24 mouse cellular contexts compared by ENCODE assay signal in genomic region chr3:23962961-23963621, GRCm38 (mm10).
DNase-seq lines count a peak whose midpoint lies in the region; ATAC-seq and TF ChIP-seq lines count a peak whose summit lies in the region.
"Had no signal": no experiment of that assay in that cellular context is flagged by ENCODE, and none has a peak within 500 bp of the region (broad histone marks: within the 10 kb centered on the region; RNA-seq: fewer than 3 reads in every experiment).

No protein-coding gene starts in this region.

- no peak for TF ChIP-seq CTCF in midbrain, postnatal 0 days (IDR thresholded peaks at IDR 0.05)

- H3K9ac ChIP-seq in midbrain, embryonic 16.5 days (ENCODE audit: low read depth, low read length) = no peak overlapping the region
- no peak overlapping the region for H3K9ac ChIP-seq in midbrain, postnatal 0 days (replicated peaks; ENCODE audit: low read length, poor library complexity, severe bottlenecking)
- no peak overlapping the region for H3K9ac ChIP-seq in intestine, embryonic 15.5 days
- H3K9ac ChIP-seq: embryonic facial prominence, embryonic 12.5 days; forebrain, embryonic 12.5 days; heart, embryonic 15.5 days; hindbrain, embryonic 14.5 days had no signal

- peak; percentile 73 for ATAC-seq in midbrain, embryonic 16.5 days
- no peak for ATAC-seq in midbrain, postnatal 0 days (ENCODE audit: low FRiP score)
- peak; percentile 74; the same call in 1 of the 2 replicates for ATAC-seq in intestine, embryonic 15.5 days
- ATAC-seq: activated CD4-positive, CD25-positive, alpha-beta regulatory T cell, adult 4 months; forebrain, embryonic 16.5 days; Patski had no signal

- no peak overlapping the region for H3K4me2 ChIP-seq in midbrain, embryonic 16.5 days (ENCODE audit: low read length)
- no peak overlapping the region for H3K4me2 ChIP-seq in midbrain, postnatal 0 days (ENCODE audit: low read depth, low read length, poor library complexity, severe bottlenecking)
- no peak overlapping the region for H3K4me2 ChIP-seq in intestine, embryonic 15.5 days (replicated peaks)
- H3K4me2 ChIP-seq: embryonic facial prominence, embryonic 12.5 days; forebrain, embryonic 12.5 days; heart, embryonic 11.5 days; heart, embryonic 15.5 days; hindbrain, embryonic 14.5 days had no signal

- no peaks in the 10 kb centered on the region for H3K36me3 ChIP-seq in midbrain, embryonic 16.5 days (ENCODE audit: control insufficient read depth, insufficient read depth, low read length)
- no peaks in the 10 kb centered on the region for H3K36me3 ChIP-seq in midbrain, postnatal 0 days (ENCODE audit: insufficient read depth, low read length)
- no peaks in the 10 kb centered on the region for H3K36me3 ChIP-seq in intestine, embryonic 15.5 days
- H3K36me3 ChIP-seq: embryonic facial prominence, embryonic 12.5 days; forebrain, embryonic 12.5 days; heart, embryonic 15.5 days; hindbrain, embryonic 10.5 days had no signal

- peak; percentile 4 for DNase-seq in kidney, adult 9 months
- DNase-seq in kidney, postnatal 10 days = no peak
- no peak for DNase-seq in midbrain, postnatal 0 days (ENCODE audit: low spot score)
- no peak for DNase-seq in cerebellum, adult 18-20 months
- no peak for DNase-seq in gastrocnemius, postnatal 25 days
- DNase-seq: adrenal gland, postnatal 14 days; cerebellum, adult 9-10 months; cerebellum, postnatal 25 days; gastrocnemius, adult 2 months; gastrocnemius, postnatal 36 days; heart, adult 2 months; heart, postnatal 14 days had no signal

- no peaks in the 10 kb centered on the region for H3K9me3 ChIP-seq in midbrain, embryonic 16.5 days (replicated peaks; ENCODE audit: control insufficient read depth, low read length, poor library complexity, severe bottlenecking)
- H3K9me3 ChIP-seq in midbrain, postnatal 0 days (ENCODE audit: low read length) = no peaks in the 10 kb centered on the region
- H3K9me3 ChIP-seq in intestine, embryonic 15.5 days = no peaks in the 10 kb centered on the region
- H3K9me3 ChIP-seq: embryonic facial prominence, embryonic 12.5 days; forebrain, embryonic 12.5 days; heart, embryonic 15.5 days; hindbrain, embryonic 10.5 days had no signal

- H3K27me3 ChIP-seq in midbrain, embryonic 16.5 days (ENCODE audit: control insufficient read depth, insufficient read depth, low read depth, low read length) = no peaks in the 10 kb centered on the region
- H3K27me3 ChIP-seq in midbrain, postnatal 0 days (ENCODE audit: insufficient read depth, low read length) = no peaks in the 10 kb centered on the region
- no peaks in the 10 kb centered on the region for H3K27me3 ChIP-seq in intestine, embryonic 15.5 days (replicated peaks)
- H3K27me3 ChIP-seq: CH12.LX; embryonic facial prominence, embryonic 12.5 days; forebrain, embryonic 12.5 days; heart, embryonic 15.5 days; Patski had no signal

- no peaks in the 10 kb centered on the region for H3K4me1 ChIP-seq in midbrain, embryonic 16.5 days (ENCODE audit: control insufficient read depth, insufficient read depth, low read length)
- H3K4me1 ChIP-seq in midbrain, postnatal 0 days (ENCODE audit: insufficient read depth, low read length) = no peaks in the 10 kb centered on the region
- no peaks in the 10 kb centered on the region for H3K4me1 ChIP-seq in intestine, embryonic 15.5 days (replicated peaks)
- H3K4me1 ChIP-seq: embryonic facial prominence, embryonic 12.5 days; forebrain, embryonic 12.5 days; heart, embryonic 15.5 days; hindbrain, embryonic 10.5 days had no signal

- H3K4me3 ChIP-seq in midbrain, embryonic 16.5 days (ENCODE audit: low read depth, low read length) = no peak overlapping the region
- no peak overlapping the region for H3K4me3 ChIP-seq in midbrain, postnatal 0 days (ENCODE audit: low read depth, low read length)
- H3K4me3 ChIP-seq in intestine, embryonic 15.5 days (replicated peaks) = no peak overlapping the region
- H3K4me3 ChIP-seq: embryonic facial prominence, embryonic 12.5 days; forebrain, embryonic 12.5 days; gastrocnemius, adult 2 months; heart, adult 2 months; heart, embryonic 15.5 days; hindbrain, embryonic 10.5 days had no signal

- no peak overlapping the region for H3K27ac ChIP-seq in midbrain, embryonic 16.5 days (ENCODE audit: low read length)
- H3K27ac ChIP-seq in midbrain, postnatal 0 days (ENCODE audit: low read depth, low read length) = no peak overlapping the region
- no peak overlapping the region for H3K27ac ChIP-seq in intestine, embryonic 15.5 days
- H3K27ac ChIP-seq: embryonic facial prominence, embryonic 12.5 days; forebrain, embryonic 12.5 days; gastrocnemius, adult 2 months; heart, adult 2 months; heart, embryonic 15.5 days; hindbrain, embryonic 10.5 days; hindbrain, embryonic 14.5 days had no signal
